Mouse (Mus musculus): Measurements from ENCODE around the gene Cers1.
A peak's percentile ranks its signal among the peaks of the same experiment; 100 is the strongest.

The Cers1 gene

DNA sequence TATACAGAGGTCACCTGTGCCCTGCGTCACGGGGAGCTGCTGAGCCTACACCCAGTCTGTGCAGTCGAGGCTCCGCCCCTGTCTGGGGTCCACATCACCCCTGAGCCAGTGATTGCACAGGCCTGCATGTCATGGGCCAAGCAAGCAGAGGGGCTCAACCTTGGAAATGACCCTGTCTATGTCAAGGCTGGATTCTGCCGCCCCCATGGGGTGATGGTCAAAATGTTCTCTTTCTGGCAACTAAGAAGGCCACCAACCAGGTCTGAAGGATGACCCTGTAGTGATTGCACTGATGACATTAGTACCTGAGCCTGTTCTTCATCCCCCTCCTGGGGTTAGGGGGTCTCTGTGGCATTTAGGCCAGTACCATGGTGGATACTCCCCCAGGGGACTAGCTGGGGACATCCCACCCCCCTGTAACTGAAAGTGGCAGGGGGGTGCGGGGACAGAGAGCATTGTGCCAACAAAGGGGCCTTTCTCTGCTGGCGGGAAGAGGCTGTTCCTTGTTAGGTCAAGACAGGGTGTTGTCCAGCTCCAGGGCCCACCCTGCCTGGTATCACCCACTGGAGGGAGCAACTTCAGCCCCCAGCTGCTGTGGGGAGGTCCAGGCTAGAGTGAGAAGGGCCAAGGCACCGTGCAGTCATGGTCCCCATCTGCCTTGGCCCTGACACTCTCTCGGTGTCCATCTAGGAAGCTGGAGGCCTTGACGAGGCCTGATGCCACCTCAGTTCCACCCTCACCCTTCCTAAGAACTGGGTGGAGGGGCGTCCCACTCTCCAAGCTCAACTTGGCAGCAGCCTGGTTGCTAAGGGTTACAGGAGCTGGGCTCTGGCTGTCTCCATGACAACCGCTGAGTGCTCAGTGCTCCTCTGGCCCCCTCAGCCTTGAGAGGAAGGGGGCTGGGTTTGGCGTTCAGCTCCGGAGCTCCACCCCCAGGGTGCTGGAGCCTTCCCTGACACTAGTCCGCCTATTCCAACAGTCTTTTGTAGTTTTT, 1.2 kb downstream of the Cers1 start:
- peak; percentile 89 to 93 for DNase-seq (ENCODE audit: low spot score in 2 of 2)

DNA sequence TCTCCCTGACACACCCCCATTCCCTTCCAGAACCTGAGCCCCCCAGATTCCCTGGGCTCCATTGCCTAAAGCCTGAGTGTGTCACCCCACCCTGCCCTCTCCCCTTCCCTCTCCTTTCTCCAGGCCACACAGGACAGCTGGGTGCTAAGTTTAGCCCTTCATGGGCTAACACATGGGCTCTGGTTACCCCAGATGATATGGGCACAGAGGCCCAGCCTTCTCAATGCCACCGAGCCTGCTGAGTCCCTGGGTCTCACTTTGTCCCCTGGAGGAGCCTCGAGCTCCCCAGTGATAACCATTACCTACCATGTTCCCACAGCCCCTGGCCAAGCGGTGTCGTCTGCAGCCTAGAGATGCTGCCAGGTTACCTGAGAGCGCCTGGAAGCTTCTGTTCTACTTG, 2.3 kb downstream of the Cers1 start:
- DNase-seq (ENCODE audit: low spot score in 2 of 2) = no peak

- no peak for DNase-seq (ENCODE audit: low spot score in 2 of 2)
Observed at GRCm38 (mm10) chr8:70323716-70324115, 8.1 kb downstream of the Cers1 start.

- DNase-seq (ENCODE audit: low spot score in 2 of 2) = no peak
Observed at GRCm38 (mm10) chr8:70327512-70327911, 11.9 kb downstream of the Cers1 start.

- DNase-seq (ENCODE audit: low spot score in 2 of 2) = no peak
Observed at GRCm38 (mm10) chr8:70329124-70329834, 13.7 kb downstream of the Cers1 start, which contains the start of gene Gdf1. Gdf1 (plus strand) TSS chr8:70329817.

DNA sequence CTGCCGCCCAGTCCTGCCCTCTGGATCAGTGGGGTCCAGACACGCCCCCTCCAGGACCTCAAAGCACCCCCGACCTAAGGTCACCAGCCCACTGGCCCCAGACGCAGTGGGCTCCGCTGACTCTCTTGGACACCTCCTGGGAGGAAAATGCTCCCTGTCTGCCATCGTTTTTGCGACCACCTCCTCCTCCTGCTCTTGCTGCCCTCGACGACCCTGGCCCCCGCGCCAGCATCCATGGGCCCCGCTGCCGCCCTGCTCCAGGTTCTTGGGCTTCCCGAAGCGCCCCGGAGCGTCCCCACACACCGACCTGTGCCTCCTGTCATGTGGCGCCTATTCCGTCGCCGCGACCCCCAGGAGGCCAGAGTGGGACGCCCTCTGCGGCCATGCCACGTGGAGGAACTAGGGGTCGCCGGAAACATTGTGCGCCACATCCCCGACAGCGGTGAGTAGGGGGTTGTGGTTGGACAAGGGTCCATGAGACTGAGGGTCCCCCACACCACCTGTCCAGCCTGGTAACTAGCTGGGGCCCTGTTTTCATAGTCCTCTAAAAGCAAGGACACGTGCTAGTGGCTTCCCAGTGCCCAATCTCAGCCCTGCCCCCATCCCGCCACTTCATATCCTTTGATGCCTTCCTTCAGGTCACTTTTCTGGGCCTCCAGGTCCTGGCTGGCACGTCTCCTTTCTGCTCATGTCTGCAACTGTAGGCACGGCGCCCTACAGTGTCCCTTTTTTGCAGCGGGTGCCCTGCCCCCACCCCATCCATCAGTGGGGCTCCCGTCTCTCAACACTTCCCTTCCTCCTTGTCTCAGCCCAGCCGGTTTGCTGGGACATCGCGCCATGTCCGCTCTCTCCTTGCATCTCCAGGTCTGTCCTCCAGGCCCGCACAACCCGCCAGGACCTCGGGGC, 14.5 kb downstream of the Cers1 start:
- no peak for DNase-seq (ENCODE audit: low spot score in 2 of 2)

GRCm38 (mm10) chr8:70330741-70331364, 15.3 kb downstream of the Cers1 start:
- DNase-seq (ENCODE audit: low spot score in 2 of 2) = peak; percentile 71 to 72

DNA sequence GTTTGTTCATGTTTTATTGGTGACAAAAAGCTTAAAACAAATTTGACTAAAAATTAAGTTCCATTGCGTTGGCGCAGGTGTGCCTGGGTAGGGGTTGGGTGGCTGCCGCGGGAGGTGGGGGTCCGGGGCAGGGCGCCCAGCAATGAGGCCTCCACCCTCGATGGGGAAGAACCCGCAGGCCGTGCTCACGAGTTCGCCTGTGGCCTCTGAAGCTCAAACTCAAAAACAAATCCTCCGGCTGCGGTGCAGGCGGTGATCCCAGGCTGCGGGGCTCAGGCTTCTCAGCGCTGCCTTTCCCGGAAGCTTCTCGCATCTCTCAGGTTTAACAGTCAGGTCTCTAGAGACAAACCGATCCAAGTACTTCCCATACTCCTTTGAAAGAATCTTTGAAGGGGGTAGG, 16.0 kb downstream of the Cers1 start:
- DNase-seq (ENCODE audit: low spot score in 2 of 2) = no peak

DNA sequence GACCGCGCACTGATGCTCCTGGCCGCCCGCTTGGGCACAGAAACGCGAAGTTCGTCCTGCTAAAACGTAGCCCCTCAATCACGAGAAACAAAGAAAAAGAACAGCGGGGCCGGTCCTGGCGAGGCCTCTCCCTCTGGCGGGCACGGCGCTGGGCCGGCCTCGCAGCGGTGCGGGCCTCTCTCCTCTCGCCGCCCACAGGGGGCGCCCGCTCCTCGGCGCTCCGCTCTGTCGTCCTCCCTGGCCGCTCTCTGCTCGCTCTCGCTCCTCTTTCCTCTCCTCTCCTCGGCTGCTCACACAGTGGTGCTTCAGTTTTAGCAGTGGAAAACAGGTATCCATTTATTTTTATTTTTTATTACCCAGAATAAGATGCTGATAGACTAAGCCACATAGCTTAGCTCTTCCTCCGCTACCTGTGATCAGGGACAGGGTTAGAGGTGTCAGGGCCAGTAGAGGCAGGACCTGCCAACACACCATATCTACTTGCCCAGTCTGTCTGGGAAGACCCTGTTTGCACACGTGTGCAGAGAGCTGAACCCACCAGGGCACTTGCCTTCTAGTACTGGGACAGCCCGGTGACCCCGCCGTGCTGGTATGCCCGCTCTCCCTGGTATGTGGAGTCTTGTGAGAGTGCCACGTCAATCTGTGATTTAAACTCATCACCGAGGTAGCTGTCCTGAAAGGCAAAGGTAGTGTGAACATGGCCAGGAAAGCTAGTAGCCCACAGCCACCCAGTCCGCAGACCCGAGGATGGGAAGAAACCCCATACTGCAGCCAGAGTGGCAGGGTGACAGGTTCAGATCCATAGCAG, 16.7 kb downstream of the Cers1 start:
- peak in 1 of 2 experiments; percentile 75 for DNase-seq (ENCODE audit: low spot score in 2 of 2)

DNA sequence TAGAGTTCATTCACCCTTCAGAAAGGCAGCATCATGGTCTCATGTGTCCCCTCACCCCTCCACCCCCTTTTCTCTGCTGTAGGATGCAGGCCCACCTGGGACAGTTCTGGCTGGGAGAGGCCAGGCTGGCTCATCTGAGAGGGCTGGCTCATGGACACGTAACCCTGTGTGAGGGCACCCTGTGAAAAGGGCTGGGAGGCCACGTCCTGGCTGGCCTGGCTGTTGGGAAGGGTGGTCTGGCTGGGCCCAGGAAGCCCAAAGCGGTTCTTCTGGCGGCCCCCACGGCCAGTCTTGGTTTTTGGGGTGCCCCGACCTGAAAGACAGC, 17.3 kb downstream of the Cers1 start:
- DNase-seq (ENCODE audit: low spot score in 2 of 2) = no peak

GRCm38 (mm10) chr8:70338931-70339330, 23.4 kb downstream of the Cers1 start:
- no peak for DNase-seq (ENCODE audit: low spot score in 2 of 2)

- no peak for DNase-seq (ENCODE audit: low spot score in 2 of 2)
Observed at GRCm38 (mm10) chr8:70340659-70341058, 25.1 kb downstream of the Cers1 start.

DNA sequence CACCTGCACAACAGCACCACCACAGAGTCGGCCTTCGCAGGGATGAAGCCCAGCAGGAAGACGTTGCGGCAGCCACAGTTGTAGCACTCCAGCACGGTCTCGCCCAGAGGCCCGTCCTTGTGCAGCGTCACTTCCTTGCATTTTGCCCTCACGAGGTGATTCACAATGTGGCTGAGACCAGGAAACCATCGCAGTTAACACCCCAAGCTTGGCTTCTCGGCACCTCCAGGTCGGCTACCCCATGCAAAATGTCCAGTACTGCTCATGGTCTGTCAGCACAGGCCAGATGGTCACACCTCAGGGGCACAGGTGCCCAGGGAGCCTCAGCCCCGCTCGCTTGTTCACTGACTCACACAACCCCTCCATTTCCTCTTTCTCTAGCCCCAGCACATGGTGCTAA, 26.4 kb downstream of the Cers1 start:
- no peak for DNase-seq (ENCODE audit: low spot score in 2 of 2)

DNA sequence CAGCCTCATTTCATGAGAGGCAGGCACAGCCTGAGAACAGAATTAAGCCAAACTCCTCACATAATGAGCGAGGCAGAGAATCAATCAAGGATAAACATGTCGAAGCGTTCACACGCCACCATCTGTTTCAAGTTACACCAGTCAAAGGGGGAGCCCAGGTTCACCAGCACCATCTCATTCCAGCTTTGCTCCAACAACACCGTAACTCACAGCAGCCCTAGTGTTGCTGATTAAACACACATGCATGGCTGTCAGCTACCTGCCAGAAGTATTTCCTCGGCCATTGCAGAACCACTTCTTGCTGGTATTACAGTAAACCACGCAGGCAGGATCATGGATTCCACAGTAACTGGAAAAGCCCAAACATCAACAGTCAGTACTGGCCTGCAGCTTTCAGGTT, 27.5 kb downstream of the Cers1 start:
- no peak for DNase-seq (ENCODE audit: low spot score in 2 of 2)

- no peak for DNase-seq (ENCODE audit: low spot score in 2 of 2)
Observed at GRCm38 (mm10) chr8:70343696-70344095, 28.1 kb downstream of the Cers1 start.

DNA sequence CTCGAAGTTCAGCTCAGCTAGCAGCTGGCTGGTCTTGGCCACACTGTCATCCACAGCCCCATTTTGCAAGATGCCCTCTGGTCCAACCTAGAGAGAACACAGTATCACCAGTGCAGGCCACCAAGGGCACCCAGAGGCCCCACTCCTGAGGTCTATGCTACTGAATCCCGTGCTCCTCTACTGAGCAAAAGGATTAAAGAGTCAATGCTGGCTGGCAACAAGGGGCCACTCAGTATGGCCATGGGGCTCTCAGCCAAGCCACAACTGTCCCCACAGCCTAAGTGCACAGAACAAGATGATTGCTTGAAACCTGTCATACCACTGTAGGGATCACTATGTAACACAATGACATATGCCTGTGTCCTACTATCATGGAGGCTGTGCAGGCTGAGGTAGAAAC, 28.7 kb downstream of the Cers1 start:
- DNase-seq (ENCODE audit: low spot score in 2 of 2) = no peak

- no peak for DNase-seq (ENCODE audit: low spot score in 2 of 2)
Observed at GRCm38 (mm10) chr8:70347443-70347842, 31.9 kb downstream of the Cers1 start.

DNA sequence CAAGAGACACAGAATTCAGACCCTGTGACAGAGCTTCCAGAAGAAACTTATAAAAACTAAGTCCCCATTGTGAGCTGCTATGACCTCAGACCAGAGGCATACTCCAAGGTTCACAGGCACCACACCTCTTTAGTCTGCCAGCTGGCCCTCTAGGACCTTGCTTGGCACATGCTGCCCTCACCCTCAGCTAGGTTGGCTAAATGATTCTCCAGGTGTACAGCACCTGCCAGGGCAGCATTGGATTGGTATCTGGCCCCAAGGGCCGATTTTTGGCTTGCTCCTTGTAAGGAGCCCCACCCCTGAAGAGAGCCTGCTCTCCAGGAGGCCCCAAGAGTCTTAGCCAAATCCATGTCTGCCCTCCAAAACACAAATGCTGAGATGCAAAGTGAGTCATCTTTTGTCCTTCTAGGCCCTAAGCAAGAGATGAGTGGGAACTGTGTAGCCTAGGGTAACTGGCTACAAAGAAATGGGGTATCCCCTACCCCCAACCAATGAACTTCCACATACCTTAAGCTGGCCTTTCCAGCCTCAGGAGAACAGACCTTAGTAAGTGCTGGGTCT, 32.4 kb downstream of the Cers1 start:
- no peak for DNase-seq (ENCODE audit: low spot score in 2 of 2)

DNA sequence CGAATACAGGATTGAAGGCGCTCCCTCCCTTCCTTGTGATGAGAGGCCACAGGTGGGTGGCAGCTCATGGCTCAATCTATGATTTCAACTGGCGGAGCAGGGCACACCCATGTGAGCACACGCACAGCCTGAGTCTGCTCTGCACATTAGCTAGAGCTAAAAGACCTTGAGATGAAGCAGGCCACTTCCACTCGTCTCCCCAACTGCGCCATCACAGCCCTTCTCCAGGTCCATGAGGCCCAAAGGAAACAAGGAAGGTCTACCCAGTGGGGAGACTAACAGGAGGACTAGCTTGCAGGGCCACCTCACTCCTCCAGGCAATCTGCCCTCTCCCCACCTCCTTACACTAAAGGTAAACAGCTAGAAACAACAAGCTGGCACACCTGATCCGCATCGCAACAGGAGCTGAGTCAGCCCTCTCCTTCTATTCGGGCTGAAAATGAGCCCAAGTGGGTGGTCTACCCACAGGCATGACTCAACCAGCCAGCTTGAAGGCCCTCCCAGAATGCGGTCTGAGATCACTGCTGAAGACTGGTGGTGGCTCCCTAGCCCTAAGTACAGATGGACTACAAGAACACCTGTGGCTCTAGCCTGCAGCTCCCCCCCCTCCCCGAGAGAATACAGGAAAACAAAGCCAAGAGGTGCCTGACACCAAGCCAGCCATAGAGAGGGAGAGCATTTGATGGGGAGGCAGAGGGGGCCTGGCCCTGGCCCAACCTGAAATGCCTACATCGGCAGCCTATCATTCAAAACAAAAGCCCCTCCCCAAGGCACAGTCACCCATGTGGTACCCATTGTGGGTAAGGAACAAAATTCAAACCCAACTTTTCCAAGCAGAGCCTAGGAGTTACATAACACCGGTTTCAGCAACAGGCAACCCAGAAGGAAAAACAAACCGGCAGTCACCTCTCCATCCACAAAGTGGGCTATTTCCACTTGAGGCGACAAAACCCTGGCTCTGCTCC, 35.7 kb downstream of the Cers1 start:
- no peak for DNase-seq (ENCODE audit: low spot score in 2 of 2)
